Mouse (Mus musculus): ENCODE results near the gene AU021092. TPM values are rescaled to one million over a fixed set of nuclear protein-coding genes. Genes with fewer than 3 reads are reported as not detected.

The AU021092 gene
- 2.4 and 2.7 TPM in 2 replicates for polyA plus RNA-seq (2012; rRNA removed)

GRCm38 (mm10) chr16:5222140-5222539, at the start of gene AU021092:
AU021092 (minus strand) TSS chr16:5222299.

GRCm38 (mm10) chr16:5255779-5256496, 33.8 kb upstream of the AU021092 start, which contains the start of gene Eef2kmt:
Eef2kmt (minus strand) TSS chr16:5255983.

GRCm38 (mm10) chr16:5233418-5234313, 11.6 kb upstream of the AU021092 start, which contains the start of gene Alg1:
Alg1 (plus strand) TSS chr16:5233621.

GRCm38 (mm10) chr16:5203668-5204433, 18.2 kb downstream of the AU021092 start, which contains the start of gene Nagpa:
Nagpa (minus strand) TSS chr16:5204012.

Other genes with a start within 250 kb of the AU021092 start
- not detected in 2 replicates for gene Sept12, start 224.4 kb downstream of the AU021092 start, polyA plus RNA-seq (2012; rRNA removed)
- gene Smim22, start 215.0 kb downstream of the AU021092 start, polyA plus RNA-seq (2012; rRNA removed) = 177 and 286 TPM in 2 replicates
- 64.7 and 69.2 TPM in 2 replicates for gene Rogdi, start 208.7 kb downstream of the AU021092 start, polyA plus RNA-seq (2012; rRNA removed)
- 44.5 and 45.5 TPM in 2 replicates for gene Glyr1, start 172.4 kb downstream of the AU021092 start, polyA plus RNA-seq (2012; rRNA removed)
- 26.9 and 27.8 TPM in 2 replicates for gene Ubn1, start 172.2 kb downstream of the AU021092 start, polyA plus RNA-seq (2012; rRNA removed)
- gene Ppl, start 89.9 kb downstream of the AU021092 start, polyA plus RNA-seq (2012; rRNA removed) = 1.8 and 1.9 TPM in 2 replicates
- not detected in 2 replicates for gene Sec14l5, start 75.2 kb downstream of the AU021092 start, polyA plus RNA-seq (2012; rRNA removed)
- 38.6 and 40.0 TPM in 2 replicates for gene Nagpa, start 18.3 kb downstream of the AU021092 start, polyA plus RNA-seq (2012; rRNA removed)
- gene Alg1, start 11.3 kb upstream of the AU021092 start, polyA plus RNA-seq (2012; rRNA removed) = 49.5 and 51.3 TPM in 2 replicates
- 56.7 and 59.3 TPM in 2 replicates for gene Eef2kmt, start 33.7 kb upstream of the AU021092 start, polyA plus RNA-seq (2012; rRNA removed)

Measured in colon, adult 2 months (tissue).